Mouse (Mus musculus) heart, adult 2 months (tissue): ENCODE data around the gene Fgr. TPM values are rescaled to one million over a fixed set of nuclear protein-coding genes. Genes with fewer than 3 reads are reported as not detected.

ENCODE experiments used
- DNase-seq, 2 experiments: peaks; one replicate each; pipeline ENCODE4 v3.0.0; 2021
- H3K27ac ChIP-seq: fragments of 200-600 bp; 2 replicates; pipeline ENCODE4 v1.8.1; 2022
- H3K27me3 ChIP-seq: fragments of 200-500 bp; 2 replicates; pipeline ENCODE4 v1.6.1; 2012; ENCODE audit warnings: mild to moderate bottlenecking, low read length, inconsistent platforms, mixed read lengths; ENCODE audit not compliant: control insufficient read depth, insufficient read depth
- H3K36me3 ChIP-seq: fragments of 200-500 bp; 2 replicates; pipeline ENCODE4 v1.6.1; 2012; ENCODE audit warnings: low read length, inconsistent platforms; ENCODE audit not compliant: control insufficient read depth, insufficient read depth
- H3K4me1 ChIP-seq: fragments of 200-500 bp; 2 replicates; pipeline ENCODE4 v1.6.1; 2011; ENCODE audit warnings: low read length; ENCODE audit not compliant: control insufficient read depth, insufficient read depth
- H3K4me3 ChIP-seq: fragments of 200-600 bp; 2 replicates; pipeline ENCODE4 v1.8.1; 2022
- H3K79me2 ChIP-seq: fragments of 200-500 bp; replicated peaks from 2 replicates; pipeline ENCODE4 v1.6.1; 2012; ENCODE audit warnings: mild to moderate bottlenecking, inconsistent platforms, low read length, moderate library complexity, mixed read lengths; ENCODE audit not compliant: control insufficient read depth, insufficient read depth
- H3K9ac ChIP-seq: fragments of 200-500 bp; 2 replicates; pipeline ENCODE4 v1.6.1; 2012; ENCODE audit warnings: low read depth, mild to moderate bottlenecking, control low read depth, inconsistent platforms, low read length, mixed read lengths
- CTCF ChIP-seq: fragments of 200-600 bp; IDR thresholded peaks from 2 replicates; pipeline ENCODE4 v1.8.1; 2022; ENCODE audit warnings: antibody characterized with exemption, mild to moderate bottlenecking, moderate library complexity
- EP300 ChIP-seq: fragments of 200-500 bp; IDR thresholded peaks from 2 replicates; pipeline ENCODE4 v1.6.1; 2011; ENCODE audit warnings: low read depth, low read length, control low read depth; ENCODE audit not compliant: insufficient read depth
- POLR2A ChIP-seq: fragments of 200-500 bp; IDR thresholded peaks from 2 replicates; pipeline ENCODE4 v1.6.1; 2011; ENCODE audit warnings: mild to moderate bottlenecking, low read depth, low read length, control low read depth; ENCODE audit not compliant: insufficient read depth
- WGBS: fragments of 180-500 bp; shearing (Covaris S2); methylation state at CpG from one replicate; pipeline ENCODE4 v1.1.7; 2018; 5-methylcytosine and 5-hydroxymethylcytosine counted together
- intact Hi-C: fragments of 180-260 bp; cut with DNase I; formaldehyde crosslinking; loops from one replicate; pipeline ENCODE4 v1.15.1; 2025
- polyA plus RNA-seq: library from polyadenylated mRNA; depleted of rRNA; stranded (reverse); fragments of >200 nt; gene quantifications from 2 replicates; pipeline ENCODE4 v1.2.3, GENCODE M21; 2012
- total RNA-seq, 2 experiments: library from RNA; stranded (reverse); gene quantifications; 2 replicates each; pipeline ENCODE4 v1.2.3; 2021

Gene Fgr
- total and polyA plus RNA-seq, 3 experiments = 0.43 to 1.7 (median 0.47) TPM

DNA sequence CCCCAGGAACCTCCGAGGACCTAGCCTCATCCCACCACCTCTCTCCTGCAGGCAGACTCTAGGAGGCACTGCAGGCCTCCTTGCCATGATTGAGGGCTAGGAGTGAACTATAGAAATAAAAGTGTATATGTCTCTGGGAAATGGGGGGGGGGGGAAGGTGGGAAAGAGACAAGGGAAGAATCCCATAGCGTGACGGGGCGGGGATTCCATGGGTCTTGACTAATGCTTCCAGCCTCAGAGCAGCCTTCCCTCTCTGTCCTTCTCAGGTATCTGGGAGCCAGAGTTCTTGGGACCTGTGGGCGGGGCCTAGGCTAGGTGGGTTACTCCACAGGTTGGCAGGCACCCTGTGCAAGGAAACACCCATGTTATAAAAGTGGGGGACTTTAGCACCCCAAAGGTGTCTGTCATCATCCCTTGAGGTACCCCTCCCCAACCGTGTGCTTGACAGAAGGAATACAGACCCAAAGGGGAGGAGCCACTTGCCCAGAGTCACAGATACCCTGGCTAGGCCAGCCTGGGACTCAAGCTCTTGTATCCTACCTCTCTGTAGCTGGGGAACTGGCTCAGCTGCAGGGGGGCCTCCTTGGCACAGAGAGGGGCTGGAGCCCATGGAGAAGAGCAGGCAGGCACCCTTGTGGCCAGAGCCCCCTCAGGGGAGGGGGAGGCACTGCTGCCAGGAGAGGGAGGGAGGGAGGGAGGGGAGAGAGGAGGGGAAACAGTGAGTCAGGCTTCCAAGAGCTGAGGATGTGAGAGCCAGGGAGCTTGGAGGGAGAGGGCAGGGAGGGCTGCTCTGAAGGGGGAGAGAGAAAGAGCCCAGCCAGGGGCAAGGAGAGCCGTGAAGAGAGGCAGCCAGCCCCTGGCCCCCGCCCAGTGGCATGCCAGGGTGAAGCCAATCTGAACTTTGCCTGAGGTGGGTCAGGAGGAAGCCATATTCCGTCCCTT, 42.1 kb downstream of the Fgr start:
- no peaks in the 10 kb centered on the region for H3K36me3 ChIP-seq
- peaks cover 12% of the 10 kb centered on the region for H3K79me2 ChIP-seq
- no peaks in the 10 kb centered on the region for H3K27me3 ChIP-seq
- TF ChIP-seq CTCF (peak; percentile 22), POLR2A (no peak)
- peaks cover 23% of the 10 kb centered on the region for H3K4me1 ChIP-seq
- peak; percentile 45 to 54 for DNase-seq
- 41% methylated on average over 9 of the region's 9 CpGs for whole genome bisulfite sequencing
- intact Hi-C loops = no loop called here
- no peak overlapping the region for H3K9ac ChIP-seq
- H3K4me3 ChIP-seq = no peak overlapping the region
- H3K27ac ChIP-seq = peak overlapping the region; percentile 58

GRCm38 (mm10) chr4:133016677-133017415, 43.0 kb downstream of the Fgr start:
- Histone ChIP-seq H3K27me3 (no peaks in the 10 kb centered on the region), H3K4me3 (no peak overlapping the region), H3K4me1 (peaks cover 26% of the 10 kb centered on the region), H3K79me2 (peaks cover 13% of the 10 kb centered on the region), H3K9ac (0 out of 2 replicates have a peak overlapping the region, but pooled peaks have one; percentile 5), H3K36me3 (no peaks in the 10 kb centered on the region), H3K27ac (peak overlapping the region; percentile 36)
- DNase-seq = peak; percentile 50 to 63
- intact Hi-C loops = no loop called here
- 38% methylated on average over 4 of the region's 4 CpGs for WGBS
- no peak for TF ChIP-seq POLR2A
- TF ChIP-seq EP300 = 0 out of 2 replicates have a peak, but pooled peaks have one; percentile 20
- peak; percentile 23; the same call in 1 of the 2 replicates for TF ChIP-seq CTCF

GRCm38 (mm10) chr4:133017597-133018262, 43.8 kb downstream of the Fgr start:
- H3K4me1 ChIP-seq = peaks cover 30% of the 10 kb centered on the region
- intact Hi-C loops = no loop called here

DNA sequence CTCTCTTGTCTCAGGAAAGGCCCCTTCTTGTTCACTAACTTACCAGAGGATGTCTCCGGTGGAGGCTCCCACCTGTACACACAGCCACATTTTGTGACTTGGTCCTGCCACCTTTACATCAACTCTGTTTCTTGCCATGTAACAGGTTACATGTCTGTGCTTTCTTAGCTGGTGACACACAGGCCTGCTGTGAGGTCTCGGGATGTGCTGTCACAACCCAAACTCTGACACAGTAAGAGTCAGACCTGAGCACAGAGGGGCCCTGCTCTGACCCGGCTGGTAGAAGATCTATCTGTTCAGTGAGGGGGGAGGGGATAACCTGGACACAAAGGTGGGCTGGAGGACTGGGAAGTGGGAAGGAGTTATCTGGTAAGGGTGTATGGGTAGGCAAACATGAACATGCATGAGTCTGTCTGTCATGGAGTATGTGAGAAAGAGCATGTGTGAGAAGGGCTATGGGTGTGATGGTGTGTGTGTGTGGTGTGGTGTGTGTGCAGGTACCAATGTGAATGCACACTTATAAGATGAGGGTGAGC, 44.4 kb downstream of the Fgr start:
- Histone ChIP-seq H3K9ac (no peak overlapping the region), H3K36me3 (no peaks in the 10 kb centered on the region), H3K79me2 (peaks cover 19% of the 10 kb centered on the region), H3K27ac (no peak overlapping the region; the same call in 1 of the 2 replicates), H3K27me3 (no peaks in the 10 kb centered on the region), H3K4me1 (peaks cover 30% of the 10 kb centered on the region), H3K4me3 (no peak overlapping the region)
- intact Hi-C loops = no loop called here
- DNase-seq = no peak
- WGBS = 67% methylated on average over 3 of the region's 3 CpGs
- no peak for TF ChIP-seq CTCF
- TF ChIP-seq EP300 = no peak
- TF ChIP-seq POLR2A = no peak

More at GRCm38 (mm10) chr4:133017597-133018262, 43.8 kb downstream of the Fgr start:
- no peak overlapping the region for H3K9ac ChIP-seq
- 46% methylated on average over 6 of the region's 6 CpGs for WGBS
- H3K36me3 ChIP-seq = no peaks in the 10 kb centered on the region
- no peak overlapping the region for H3K4me3 ChIP-seq
- peak in 1 of 2 experiments; percentile 15 for DNase-seq
- H3K27me3 ChIP-seq = no peaks in the 10 kb centered on the region
- peaks cover 19% of the 10 kb centered on the region for H3K79me2 ChIP-seq
- H3K27ac ChIP-seq = no peak overlapping the region; the same call in 1 of the 2 replicates
- TF ChIP-seq EP300 (no peak), CTCF (no peak), POLR2A (no peak)

DNA sequence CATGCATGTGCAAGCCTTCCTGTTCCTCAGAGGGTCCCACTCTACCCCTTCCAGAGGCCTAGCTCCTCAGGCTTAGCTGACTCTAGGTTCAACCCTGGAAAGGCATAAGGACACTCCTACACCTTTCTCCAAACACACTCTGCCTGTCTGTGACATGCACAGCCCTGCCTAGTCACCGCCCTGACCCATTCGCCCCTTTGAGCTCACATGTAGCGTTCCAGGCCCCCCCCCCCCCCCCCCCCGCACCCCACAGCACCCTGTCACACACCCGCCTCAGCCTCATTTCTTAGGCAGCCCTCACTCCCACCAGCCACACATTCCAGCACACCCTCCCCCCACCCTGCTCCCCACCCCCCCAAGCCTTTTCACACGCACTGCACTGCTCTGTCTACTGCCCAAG, 46.8 kb downstream of the Fgr start:
- Histone ChIP-seq H3K27ac (no peak overlapping the region), H3K4me1 (peaks cover 34% of the 10 kb centered on the region), H3K79me2 (peaks cover 19% of the 10 kb centered on the region), H3K4me3 (no peak overlapping the region), H3K9ac (no peak overlapping the region), H3K27me3 (no peaks in the 10 kb centered on the region), H3K36me3 (0 out of 2 replicates have a peak, but pooled peaks cover 3% of the 10 kb centered on the region)
- DNase-seq = no peak
- TF ChIP-seq CTCF (no peak), EP300 (no peak), POLR2A (no peak)
- intact Hi-C loops = loop anchor here (2.0 kb wide), 1 partner anchor 14 kb away; no protein-coding TSS in a partner anchor
- 65% methylated on average over 5 of the region's 6 CpGs for WGBS
